Mouse (Mus musculus): ENCODE measurements around the gene Slx4ip.

Gene Slx4ip

DNA sequence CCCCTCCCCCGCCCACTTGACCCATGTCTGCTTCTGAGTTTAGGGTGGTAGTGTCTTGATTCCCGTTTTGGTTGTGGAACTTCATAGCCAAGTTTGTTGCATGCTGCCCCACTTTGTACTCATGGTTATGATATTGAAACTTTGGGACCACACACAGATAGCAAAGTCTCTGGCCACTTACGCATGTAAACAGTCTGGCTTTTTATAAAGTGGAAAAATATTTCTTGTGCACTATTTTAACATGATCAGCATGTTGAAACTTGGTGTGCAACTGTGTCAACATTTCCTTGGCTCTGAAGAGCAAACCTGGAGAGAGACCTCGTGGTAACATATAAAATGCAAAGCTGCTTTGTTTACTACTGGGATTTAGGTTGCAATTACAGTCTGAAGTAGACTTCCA, 56.5 kb downstream of the Slx4ip start:
- in situ Hi-C loops (cut with MboI, MseI) = no loop called here

DNA sequence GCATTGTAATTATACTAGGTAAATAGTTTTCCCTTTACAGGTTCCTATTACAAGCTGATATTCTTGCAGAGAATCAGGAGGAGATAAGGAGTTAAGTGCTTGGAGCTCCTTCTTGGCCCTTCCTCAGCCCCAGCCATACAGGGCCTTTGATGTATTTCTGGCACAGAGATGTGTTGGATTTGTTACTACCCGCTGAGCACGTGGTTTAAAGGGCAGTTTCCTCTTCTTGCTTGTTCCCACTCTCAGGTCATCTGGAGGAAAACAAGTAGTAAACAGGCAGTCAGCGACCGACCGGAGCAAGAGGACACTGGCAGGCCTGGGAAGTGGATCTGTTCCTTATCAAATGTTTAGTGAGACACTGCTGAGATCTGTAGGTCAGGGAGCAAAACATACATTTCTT, 56.9 kb downstream of the Slx4ip start:
- in situ Hi-C loops (cut with MboI, MseI) = no loop called here

DNA sequence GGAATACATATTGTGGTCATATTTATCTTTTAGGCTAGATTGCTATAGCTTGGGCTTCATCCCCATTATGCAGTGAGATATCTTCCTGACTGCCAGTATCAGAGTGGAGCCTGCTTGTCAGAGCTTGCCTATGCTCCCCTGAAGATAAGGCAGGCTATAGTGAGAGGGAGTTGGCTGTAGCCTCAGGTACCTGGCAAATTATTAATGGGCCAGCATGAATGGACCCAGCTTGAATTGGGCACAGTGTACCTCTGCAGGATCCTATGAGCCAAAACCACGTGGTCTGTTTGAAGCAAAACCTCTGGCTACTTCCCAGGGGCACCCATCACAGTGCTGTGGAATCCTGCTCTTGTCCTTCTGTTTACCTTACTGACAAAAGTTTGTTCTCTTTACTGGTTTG, 61.2 kb downstream of the Slx4ip start:
- in situ Hi-C loops (cut with MboI, MseI) = no loop called here

DNA sequence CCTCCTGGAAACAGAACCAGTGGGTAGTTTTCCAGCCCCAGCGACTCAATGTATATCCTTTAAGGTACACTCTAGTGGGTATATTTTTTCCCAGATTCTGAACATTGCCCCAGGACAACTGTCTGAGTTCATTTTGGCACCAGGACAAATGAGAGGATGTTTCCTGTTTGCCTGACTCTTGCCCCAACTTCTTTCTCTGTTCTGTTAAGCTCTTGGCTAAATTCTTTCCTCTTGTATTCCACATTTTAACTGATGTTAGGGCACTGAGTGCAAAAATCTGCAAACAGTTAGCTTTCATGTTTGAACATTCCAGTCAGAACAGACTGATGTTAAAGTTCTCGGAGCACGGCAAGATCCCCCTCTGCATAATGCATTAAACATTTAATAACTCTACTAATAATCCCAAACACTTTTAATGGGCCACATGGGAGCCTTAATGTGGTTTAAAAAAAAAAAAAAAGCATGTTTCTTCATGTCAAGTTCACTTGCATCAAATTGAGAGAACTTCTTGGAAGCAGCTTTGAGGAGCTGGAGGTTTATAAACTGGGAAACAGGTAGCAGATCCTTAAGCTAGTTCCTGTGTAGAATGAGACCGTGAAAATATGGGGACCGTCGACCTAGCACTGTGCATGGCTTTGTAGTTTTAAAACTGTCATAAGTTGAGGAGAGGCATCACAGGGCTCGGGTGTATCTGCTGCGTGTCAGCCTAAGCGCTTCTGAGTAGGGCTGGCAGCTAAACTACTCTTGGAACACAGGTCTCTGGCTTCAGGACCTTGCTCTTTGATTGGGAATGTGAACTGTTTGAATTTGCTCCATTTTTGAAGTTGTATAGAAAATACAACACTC, 64.9 kb downstream of the Slx4ip start:
- in situ Hi-C loops (cut with MboI, MseI) = no loop called here

DNA sequence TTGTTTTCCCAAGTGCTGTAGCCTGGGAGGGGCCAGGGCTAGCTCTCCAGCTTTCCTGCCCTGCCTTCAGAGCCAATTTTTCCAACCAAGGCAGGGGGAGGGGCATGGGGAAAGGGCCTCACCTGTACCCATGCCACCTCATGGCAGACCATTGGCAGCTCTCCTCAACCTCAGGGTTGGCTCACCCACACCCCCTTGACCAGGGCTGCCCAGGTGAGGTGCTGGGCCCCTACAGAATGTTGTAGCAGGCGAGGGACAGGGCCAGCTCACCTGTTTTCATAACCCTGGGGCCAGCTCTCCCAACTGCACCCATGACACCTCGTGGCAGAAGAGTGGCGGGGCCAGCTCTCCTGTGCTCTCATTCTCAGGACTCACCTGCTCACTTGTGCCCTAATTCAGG, 67.7 kb downstream of the Slx4ip start:
- in situ Hi-C loops (cut with MboI, MseI) = no loop called here

DNA sequence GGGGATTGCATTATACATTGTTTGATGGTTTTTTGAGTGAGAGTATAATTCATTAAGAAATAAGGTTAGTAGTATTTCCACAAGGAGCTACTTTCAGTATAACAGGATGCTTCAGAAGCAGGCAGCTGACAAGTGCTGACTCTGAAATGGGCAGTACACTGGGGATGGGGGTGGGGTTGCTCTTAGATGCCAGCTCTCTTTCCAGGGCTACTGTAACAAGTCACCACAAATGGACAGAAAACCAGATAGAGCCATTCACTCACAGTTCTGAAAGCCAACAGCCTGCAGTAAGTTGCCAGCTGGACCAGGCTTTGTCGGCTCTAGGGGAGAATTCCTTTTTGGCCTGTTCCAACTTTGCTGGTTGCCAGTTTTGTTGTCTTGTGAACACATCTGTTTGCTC, 84.8 kb downstream of the Slx4ip start:
- in situ Hi-C loops (cut with MboI, MseI) = no loop called here

DNA sequence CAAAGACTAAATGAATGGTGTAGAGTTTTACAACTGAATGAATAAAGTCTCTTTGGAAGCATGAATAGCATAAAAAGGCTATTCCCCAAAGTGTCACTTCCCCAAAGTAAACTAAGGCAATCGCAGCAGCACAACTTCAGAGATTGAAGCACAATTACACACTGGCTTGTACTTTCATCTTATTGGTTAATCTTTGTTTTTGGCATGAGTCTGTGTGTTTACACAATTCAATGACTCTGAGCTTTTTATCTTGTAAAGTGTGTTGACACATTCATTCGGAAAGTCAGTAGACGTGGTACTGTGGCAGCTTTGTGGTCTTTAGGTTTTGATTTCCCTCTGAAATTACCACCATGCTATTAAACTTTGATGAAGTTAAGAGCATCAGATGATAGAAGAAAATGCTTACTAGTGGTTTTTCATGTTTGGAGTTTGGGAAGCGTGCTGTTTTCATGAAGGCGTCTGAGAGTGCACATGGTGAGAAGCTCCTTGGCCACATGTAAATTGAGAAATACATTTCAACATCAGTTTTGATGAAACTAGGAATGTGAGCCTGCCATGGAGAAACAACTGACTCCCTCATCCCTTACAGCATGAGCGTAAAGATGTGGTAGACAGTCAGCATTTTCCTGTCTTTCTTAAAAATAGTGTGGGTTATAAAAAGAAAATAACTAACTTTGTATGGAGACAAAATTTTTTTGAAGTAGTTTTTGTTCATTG, 88.2 kb downstream of the Slx4ip start:
- in situ Hi-C loops (cut with MboI, MseI) = no loop called here

DNA sequence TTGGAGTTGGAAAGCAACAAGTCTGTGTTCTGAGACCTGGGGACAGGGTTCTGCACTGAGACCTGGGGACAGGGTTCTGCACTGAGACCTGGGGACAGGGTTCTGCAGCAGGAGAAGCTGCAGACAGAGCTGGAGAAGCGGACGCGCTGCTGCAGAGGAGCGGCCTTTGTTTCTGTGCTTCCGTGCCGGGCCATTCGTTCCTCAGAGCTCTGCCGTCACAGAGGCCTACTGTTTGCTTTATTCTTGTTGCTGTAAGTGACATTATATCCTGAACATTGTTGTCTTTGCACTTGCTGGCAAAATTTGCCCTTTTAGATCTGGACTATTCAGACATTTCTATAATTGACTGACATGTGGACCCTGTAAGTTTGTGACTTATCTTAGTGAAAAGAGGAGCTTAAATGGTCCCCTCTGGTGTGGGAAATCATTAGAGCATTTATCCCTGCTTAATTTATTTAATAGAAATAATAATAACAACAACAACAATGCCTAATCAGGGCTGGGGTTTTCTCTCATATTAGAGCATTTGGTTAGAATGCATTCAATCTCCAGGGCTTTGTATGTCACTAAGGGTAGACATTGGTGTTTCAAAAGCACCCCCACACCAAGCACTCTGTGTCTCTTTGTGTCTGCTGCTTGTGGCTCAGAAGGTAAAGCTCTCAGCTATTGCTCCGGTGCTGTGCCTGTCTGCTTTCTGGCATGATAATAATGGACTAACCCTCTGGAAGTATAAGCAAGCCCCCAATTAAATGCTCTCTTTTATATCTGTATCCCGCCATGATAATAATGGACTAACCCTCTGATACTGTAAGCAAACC, 90.3 kb downstream of the Slx4ip start:
- in situ Hi-C loops (cut with MboI, MseI) = no loop called here

DNA sequence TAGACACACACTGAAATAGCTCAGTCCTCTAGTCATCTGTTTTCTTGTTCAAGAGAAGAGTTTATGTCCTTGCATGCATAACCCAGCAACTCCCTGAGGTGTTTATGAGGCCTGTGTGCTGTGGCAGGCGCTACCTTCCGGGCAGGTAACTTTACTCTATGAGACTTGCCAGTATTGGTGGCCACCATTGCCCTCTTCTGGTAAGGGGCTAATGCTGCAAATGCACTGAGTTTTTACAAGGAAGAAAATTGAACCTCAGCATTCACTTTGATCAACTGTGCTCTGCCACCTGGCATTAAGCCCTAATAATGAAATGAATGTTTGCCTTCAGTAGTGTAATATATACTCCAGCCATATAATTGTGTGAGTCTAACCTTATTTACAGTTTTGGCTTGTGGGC, 92.9 kb downstream of the Slx4ip start:
- in situ Hi-C loops (cut with MboI, MseI) = no loop called here

DNA sequence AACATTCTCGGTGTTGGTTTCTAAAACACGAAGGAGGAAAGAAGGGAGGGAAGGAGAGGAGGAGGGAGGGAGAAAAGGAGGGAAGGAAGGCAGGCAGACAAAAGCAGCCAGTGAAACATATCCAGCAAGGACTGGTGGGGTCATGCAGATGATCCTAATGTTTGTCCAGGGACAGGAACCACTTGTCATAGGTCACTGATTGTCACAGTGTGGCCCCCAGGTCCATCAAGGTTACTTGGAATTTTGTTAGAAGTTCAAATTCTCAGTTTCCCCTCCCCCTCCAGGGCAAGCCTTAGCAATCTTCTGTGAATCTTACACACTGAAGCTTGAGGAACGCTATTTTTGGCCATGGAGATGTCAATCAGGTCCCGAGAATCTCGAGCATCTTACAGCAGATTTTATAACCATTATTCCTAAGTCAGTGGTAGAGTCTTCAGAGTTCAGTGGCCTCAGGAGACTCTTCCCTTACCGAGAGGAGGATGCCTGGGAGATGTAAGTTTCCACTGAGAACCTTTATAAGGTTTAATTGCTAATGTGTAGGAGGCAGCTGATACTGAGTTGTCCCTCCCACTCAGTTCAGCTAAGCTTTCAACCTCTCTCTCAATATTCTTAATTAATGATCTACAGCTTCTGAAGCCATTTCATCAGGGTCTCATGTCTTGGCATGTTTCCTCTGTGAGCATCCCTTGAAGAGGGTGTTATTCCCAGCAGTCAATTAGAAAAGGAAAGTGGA, 95.1 kb downstream of the Slx4ip start:
- in situ Hi-C loops (cut with MboI, MseI) = no loop called here

DNA sequence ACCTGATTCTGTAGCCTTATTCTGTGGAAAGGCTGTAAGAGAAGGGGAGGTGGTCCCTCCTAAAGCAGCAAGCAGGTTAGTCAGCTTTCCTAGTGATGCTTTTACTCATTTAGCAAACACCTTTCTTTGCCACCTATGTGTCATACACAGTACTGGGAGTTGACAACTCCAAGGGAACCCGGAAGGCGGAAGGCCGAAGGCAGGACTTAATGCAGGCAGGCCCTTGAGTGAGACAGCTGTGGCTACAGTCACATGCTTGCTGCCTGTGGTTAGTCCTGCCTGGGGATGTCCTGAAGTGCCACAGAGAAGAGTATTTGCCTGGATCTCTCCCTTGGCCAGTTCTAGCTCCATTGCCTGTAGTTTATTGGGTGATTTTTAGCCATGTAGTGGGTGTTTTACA, 102.1 kb downstream of the Slx4ip start:
- in situ Hi-C loops (cut with MboI, MseI) = no loop called here

DNA sequence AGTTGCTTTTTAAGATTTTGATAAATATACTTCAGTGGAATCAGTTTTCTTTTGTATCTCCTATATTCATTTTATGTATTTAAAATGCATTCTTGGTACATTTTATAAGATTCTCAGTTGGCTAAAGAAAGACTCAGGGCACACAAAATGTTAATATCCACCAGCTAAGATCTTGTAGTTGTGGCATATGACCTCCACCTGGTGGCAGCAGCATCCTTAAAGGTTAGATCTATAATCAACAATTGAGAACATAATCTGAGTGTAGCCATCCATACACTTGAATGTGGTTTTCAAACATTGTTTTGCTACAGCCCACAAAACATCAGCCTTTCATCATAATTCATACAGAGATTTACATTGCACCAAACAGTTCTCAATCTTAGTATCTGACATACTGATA, 106.1 kb downstream of the Slx4ip start:
- in situ Hi-C loops (cut with MboI, MseI) = no loop called here

DNA sequence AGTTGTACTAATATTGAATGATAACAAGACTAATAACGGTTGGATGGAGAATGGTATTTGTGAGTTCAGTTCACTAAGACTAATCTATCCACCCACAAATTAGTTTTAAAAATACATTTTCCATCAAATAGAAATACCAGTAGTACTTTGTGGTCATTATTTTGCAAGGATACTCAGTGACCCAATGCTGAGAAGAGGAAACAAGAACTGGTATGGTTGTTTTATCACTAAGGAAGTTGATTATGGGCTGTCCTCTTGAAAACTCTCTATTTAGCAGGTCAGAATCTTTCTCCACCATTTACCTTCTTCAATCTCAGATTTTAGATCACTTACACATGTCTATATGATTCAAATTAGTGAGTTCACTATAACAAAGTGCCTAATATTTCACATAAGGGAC, 111.0 kb downstream of the Slx4ip start:
- in situ Hi-C loops (cut with MboI, MseI) = no loop called here

DNA sequence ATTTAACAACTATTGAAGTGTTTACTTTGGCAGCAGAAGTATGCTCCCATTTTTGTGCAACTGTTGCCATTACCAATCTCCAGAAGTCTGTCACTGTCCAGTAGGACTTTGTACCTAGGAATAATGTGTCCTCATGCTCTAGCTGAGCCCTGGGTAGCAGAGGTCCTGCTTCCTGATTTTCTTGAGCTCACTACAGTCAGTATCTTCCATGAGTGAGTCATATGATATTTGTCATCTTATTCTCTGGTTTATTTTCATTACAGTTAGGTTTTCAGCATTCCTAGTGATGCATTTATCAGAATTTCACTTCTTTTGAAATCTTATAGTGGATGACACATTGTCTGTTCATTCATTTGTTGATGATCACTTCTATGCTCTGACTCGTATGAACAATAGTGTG, 115.6 kb downstream of the Slx4ip start:
- in situ Hi-C loops (cut with MboI, MseI) = no loop called here

DNA sequence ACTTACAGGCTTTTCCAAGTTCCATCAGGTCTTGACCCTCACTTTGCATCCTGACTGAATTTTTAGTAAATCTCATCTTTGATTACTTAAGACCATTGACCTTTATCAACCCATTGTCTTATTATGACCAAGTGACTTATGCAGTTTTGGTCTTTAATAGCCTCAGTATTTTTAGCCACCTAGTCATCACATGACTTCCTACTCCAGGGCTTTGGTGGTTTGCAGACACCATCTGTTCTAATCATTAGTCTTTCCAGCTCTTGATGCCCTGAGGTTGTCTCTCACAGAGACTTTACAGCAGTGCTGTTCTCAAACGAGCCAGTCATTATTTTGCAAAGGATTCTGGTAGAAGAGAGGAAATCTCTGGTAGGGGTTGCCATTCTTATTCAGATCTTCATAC, 121.0 kb downstream of the Slx4ip start:
- in situ Hi-C loops (cut with MboI, MseI) = no loop called here

DNA sequence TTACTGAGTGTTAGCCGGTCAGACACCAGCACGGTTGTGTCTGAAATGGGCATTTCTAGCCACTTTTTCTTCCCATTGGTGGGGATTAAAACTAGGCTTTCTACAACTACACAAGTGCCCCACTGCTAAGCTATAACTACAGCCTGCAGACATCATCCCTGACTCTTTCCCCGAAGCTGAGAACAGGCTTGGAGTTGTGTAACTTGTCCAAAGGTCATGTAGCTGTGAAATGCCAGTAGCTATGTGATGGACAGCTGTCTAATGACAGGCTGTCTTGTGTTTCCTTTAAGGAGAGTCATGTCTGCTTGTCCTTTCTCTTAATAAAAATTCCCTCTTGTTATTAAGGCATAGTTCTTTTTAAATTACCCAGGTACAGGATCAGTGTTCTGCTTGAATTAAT, 122.1 kb downstream of the Slx4ip start:
- in situ Hi-C loops (cut with MboI, MseI) = no loop called here

DNA sequence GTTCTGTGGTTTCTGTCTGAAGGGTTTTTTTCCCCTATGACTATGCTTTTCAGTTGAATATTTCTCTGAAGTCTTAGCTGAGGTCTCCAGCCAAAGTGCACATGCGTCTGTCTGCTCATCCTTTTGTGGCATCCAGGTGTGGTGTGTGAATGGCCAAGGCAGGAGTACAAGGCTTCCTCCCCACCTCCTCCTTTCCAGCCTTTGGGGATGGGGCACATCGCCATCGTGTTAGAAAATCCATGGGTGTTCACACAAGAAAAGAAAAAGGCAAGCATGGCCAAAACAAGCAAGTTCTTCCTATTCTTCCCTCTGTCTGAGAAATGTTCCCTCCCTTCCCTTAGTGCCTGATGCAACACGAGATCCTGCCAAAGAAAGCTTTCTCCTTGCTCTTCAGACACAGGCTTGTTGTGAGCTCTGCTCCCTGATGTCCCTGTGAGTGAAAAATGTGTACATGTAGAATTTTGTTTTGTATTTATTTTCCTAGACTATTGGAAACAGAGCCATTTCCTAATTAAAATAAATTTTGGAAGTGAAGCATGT, 122.9 kb downstream of the Slx4ip start:
- in situ Hi-C loops (cut with MboI, MseI) = no loop called here

DNA sequence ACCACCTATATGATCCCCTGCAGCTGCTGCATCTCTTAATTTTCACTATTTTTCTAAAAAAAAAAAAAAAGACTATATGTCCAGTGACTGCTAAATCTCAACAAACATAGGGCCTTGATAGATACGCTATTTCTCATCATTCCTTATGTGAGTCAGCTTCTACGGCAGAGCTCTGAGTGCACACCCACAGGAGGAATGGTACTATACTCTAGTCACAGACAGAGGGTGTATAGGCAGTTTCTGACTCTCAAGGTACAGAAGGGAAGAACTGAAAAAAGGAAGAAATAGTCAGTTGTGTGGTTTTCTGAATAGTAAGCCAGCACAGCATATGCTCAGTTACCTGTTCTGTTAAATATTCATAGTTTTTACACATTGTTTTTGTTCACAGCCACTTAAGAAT, 123.4 kb downstream of the Slx4ip start:
- in situ Hi-C loops (cut with MboI, MseI) = no loop called here

DNA sequence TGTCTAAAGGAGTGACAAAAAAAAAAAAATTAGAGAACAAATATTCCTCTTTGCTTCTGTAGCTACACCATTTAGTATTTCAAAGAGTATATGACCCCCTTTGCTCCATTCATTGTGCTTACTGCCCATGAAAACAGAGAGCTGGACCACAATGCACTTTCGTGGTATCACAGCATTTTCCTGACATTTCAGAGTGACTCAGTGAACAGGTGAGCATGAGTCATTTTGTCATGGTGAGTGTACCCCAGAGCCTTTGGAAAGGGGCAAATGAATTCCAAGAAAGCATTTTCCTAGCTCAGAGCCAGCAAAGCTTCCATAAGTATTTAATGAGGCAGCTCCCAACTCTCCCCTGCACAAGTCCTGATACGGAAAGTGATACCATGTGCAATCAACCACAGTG, 153.1 kb downstream of the Slx4ip start:
- in situ Hi-C loops (cut with MboI, MseI) = no loop called here

DNA sequence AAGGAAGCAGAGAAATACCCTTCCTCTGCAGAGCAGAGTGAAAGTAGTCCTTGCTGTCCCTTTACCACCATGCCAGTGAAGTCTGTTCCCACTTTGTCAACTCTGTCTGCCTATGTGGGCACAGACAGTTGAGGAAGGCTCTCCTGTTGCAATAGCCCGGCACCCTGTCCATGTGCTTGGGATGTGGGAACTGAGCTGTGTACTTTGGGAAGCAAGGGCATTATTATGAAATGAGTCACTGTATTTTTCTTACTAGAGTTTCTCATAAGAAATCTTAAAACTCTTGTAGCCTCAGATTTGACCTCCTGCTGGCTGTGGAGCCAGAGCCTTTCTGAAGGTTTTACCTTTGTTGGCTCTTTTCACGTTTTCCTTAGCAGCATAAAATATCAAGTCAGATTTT, 158.3 kb downstream of the Slx4ip start:
- in situ Hi-C loops (cut with MboI, MseI) = no loop called here

DNA sequence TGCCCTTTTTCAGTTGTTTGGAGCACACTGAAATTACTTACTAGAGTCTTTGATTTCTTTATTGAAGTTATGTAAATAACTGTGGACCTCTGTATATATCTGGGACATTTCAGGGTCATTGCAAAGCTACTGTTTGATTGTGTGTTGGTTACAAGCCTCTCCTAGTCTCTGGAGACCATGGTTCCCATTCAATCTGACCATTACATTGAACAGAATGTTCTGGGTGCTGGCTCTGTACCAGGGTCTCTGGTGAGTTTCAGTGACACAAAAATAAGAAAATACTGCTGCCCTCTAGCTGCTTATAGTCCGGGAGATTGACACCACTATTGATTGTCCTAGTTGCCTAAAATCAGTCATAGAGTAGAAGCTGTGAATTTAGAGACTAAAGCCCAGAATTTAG, 158.9 kb downstream of the Slx4ip start:
- in situ Hi-C loops (cut with MboI, MseI) = no loop called here

DNA sequence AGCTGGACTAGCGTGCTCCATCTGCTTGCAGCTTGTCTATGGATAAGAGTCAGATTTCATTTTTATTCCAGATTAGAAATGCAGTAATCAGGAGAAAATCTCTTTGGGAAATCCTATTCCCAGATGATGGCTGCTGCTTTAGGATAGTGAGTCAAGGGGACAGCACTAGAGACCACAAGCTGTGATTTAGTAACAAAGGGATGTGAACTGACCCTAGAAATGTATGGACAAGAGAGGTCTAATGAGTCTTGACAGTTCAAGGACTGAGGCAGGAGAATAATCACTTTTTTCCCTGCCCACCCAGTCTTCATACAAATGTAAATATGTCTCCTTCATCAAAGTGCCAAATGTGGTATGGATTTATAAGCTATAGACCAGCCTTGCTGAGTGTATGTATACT, 172.8 kb downstream of the Slx4ip start:
- in situ Hi-C loops (cut with MboI, MseI) = no loop called here
